Mouse (Mus musculus) kidney, postnatal 36 days (tissue): ENCODE results near the gene Mif.
A peak's percentile ranks its signal among the peaks of the same experiment; 100 is the strongest.
"Not testable (repeated sequence)": the region's sequence is repeated elsewhere in the genome, so short reads cannot be mapped to it uniquely, and the experiment has no call there.

Experiments
- DNase-seq, 2 experiments: peaks; one replicate each; pipeline ENCODE4 v3.0.0; 2021 to 2022; ENCODE audit warnings: mixed read lengths in 2 of 2

Gene Mif

DNA sequence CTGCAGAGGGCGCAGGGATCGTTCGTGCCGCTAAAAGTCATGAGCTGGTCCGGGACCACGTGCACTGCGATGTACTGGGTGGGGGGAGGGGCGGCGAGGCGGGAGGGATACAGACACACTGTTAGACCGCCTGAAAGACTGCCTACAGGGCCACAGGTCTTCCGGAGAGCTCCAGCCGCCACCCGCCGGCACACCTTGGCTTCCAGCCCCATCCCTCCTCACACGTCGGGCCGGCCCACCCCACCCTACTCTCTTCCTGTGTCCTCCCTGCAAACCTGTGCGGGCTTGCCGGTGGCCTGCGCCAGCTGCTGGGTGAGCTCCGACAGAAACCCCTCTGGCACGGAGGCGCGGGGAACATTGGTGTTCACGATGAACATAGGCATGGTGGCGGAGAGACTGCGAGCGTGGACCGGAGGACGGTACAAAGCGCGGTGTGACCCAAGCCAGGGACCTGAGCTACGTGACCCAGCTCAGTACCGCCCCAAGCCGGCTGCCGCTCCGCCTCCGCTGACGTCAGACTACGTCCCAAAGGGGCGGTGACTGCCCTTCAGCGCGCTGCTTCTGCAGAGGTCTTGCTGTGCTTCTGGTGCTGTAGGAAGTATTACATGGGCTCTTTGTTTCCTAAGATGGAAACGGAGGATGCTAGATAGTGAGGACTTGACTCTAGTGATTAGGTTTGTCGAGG lies at the start of gene Mif:
Gene Mif (minus strand): TSS at position 455 of the 685 bp plus-strand sequence.
- DNase-seq, result peak; percentile 88 to 93

DNA sequence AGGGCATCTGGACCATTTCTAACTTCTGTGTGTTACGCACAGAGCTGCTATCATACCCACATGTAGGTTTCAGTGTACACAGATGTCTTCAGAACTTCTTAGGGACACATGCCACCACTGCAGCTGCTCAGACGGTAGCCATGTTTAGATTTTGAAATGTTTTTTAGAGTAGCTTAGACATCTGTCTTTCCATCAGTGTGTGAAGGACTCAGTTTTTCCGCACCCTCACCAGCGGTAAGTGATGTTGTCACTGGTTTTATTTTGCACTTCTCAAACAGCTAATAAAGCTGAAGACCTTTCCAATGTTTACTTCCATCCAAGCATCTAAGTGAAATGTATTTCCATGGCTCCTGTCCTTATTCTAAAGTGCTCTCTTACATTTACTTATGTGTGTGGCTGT lies 46.8 kb upstream of the Mif start:
- DNase-seq, result no peak

DNA sequence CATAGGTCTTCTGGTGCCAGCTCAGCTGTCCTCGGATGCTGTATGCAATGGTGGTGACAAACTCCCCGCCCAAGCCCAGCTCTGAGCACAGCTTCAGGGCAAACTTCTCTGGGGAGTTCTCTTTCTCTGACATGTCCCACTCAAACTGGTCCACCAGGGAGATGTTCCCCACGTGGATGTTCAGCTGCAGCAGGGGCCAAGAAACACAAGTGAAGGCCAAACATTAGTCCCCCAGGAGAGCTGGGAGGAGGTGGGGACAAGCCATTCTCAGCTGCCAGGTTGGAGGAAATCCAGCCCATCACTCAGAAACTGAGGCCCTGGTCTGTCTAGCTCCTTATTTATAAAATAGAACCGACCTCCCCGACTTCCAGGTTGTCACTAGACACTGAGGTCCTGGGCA lies 44.4 kb upstream of the Mif start:
- DNase-seq, result no peak

DNA sequence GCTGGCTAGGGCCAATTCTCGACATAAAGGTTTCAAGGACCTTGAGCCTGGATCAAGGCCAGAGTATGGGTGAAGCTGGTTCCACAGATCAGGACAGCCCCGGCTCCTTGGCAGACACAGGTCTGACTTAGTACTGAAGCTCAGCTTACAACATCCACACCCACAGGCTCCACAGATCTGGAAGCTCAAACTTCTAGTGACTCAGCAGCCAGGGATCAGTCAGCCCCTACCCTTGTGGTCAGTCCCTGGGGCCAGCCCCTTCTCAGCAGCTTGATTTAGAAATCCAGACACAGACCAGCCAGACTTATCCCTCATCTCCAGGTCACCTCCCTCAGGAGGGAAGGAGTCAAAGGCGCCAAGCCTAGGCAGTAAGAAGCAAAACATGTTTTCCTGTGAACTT lies 38.8 kb upstream of the Mif start:
- peak; percentile 53 to 69 for DNase-seq

DNA sequence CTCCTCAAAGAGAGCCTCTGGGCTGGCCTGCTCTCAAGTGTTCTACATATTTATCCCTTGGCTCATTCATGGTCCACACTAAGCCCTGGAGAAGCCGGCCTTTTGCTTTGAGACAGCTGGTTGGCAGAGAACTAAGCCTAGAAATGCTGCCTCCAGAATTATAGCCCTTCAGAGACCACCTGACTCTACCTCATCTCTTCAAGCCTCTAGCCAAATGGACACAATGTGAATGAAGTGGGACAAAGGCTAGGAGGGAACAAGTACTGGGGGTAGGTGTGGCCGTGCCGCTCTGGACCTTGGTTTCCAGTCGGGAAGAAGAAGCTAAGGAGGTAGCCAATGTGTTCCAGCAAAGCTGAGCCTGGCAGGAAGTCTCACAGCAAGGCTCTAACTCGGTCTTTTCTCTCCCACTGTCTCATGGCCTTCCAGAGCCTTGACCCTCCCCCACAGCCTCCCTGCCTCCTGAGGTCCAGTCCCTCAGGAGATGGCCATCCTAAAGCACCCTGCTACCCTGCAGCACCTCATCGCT lies 38.1 kb upstream of the Mif start:
- DNase-seq, result no peak

- peak; percentile 81 to 94 for DNase-seq
Measured at GRCm38 (mm10) chr10:75897373-75897772, 37.3 kb upstream of the Mif start.

DNA sequence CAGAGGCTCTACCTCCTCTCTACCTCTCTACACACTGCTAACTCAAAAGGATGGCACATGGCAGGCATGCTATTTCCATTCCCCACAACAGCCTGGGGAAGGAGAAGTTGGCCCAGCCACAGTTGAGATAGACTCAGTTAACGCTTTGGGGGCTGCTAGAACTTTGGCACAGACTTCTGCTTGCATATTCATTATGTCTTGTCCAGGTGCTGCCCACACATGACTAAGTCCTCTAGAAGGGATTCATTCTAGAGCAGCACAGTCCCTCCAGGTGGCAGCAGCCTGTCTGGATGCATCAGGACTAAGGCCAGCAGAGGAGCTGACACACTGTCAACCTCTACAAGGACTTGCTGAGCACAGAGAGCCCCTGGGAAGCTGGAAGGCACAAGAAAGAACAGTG lies 36.2 kb upstream of the Mif start:
- no peak for DNase-seq

DNA sequence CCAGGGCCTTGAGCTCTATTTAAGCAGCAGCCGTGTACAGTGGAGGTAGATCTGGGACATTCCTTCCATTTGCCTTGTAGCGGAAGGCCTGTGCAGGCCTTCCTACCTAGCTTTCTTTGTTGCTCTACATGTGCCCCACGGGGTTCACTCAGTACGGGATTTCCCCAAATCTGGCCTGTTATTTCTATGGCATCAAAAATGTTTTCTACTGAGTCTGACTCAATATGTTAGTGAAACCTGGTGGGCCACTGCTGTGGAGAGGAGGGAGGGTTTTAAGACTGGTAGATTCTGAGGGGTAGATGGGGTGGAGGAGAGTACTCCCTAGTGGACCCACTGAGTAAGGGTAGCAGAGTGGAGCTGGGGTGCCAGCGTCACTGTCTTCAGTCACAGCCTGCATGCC lies 35.7 kb upstream of the Mif start:
- no peak for DNase-seq

- no peak for DNase-seq
Measured at GRCm38 (mm10) chr10:75894601-75895000, 34.6 kb upstream of the Mif start.

DNA sequence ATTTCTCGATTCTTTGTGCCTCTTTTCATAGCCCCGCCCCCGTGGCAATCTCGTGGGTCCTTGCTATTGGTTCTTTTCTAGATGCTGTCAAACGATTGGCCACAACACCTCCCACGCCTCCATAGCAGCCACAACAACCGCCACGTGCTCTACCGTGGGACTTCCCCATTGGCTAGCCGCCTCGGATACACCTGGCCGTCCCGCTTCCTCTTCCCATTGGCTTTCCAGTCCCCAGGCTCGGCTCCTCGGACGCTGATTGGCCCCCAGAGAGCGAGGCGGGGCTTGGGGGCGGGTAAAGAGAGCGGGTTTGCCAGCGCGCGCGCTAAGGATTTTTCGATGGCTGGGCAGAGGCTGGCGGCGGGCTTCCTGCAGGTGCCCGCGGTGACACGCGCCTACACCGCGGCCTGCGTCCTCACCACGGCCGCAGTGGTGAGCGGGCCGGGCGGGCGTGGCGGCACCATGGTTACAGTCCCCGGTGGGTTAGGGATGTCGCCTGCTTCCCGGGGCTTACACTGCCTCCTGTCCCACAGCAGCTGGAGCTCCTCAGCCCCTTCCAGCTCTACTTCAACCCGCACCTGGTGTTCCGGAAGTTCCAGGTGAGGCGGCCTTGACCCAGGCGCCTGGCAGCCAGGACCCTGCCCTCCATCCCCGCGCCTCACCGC lies 33.2 kb upstream of the Mif start, which contains the start of gene Derl3:
Gene Derl3 (plus strand): TSS at position 325 of the 662 bp plus-strand sequence.
- DNase-seq, result peak; percentile 96 to 98

GRCm38 (mm10) chr10:75889406-75890153 lies 29.5 kb upstream of the Mif start:
- DNase-seq, result no peak

DNA sequence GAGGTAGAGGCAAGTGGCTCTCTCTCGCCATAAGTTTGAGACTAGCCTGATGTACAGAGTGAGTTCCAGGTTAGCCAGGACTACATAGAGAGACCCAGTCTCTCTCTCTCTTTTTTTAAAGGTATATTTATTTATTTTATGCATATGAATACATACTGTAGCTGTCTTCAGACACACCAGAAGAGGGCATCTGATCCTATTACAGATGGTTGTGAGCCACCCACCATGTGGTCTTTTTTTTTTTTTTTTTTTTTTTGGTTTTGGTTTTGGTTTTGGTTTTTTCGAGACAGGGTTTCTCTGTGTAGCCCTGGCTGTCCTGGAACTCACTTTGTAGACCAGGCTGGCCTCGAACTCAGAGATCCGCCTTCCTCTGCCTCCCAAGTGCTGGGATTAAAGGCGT lies 27.5 kb upstream of the Mif start:
- DNase-seq, result not testable (repeated sequence)

- DNase-seq, result no peak
Measured at GRCm38 (mm10) chr10:75884742-75885141, 24.7 kb upstream of the Mif start.

- DNase-seq, result peak; percentile 91 to 93
Measured at GRCm38 (mm10) chr10:75883232-75883552, 23.2 kb upstream of the Mif start.

DNA sequence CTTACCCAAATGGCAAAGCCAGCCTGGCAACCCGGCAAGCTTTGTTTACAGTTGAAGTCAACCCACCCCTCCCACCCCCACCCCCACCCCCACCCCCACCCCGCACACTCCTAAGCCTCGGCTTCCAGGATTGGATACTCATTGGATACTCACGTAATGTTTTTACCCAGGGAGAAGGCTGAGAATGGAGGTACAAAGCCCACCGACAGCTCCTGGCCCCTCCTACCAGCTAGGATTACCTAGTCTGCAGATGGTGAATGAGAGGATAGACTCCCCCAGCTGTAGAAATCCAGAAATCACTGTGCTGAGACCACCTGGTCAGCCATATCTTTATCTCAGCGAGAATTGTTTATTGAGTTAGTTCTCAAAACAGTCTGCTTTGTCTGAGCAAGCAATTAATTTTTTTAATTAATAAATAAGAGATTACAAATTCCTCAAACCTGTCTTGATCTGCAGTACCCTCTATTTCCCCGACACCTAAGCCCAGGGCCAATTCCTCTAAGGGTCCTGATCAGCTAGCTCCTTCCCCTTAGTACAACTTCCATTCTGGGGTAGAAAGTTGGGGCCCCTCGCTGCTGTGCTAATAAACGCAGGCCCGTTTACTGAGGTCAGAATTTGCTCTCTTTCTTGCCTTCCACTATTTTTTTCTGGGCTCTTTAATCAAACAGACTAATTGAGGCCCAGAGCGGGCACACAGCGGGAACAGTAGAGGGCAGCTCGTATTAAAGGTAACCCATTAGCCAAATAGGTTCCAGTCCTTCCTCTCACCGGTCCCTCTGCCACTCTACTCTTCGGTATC lies 22.6 kb upstream of the Mif start:
- no peak for DNase-seq

DNA sequence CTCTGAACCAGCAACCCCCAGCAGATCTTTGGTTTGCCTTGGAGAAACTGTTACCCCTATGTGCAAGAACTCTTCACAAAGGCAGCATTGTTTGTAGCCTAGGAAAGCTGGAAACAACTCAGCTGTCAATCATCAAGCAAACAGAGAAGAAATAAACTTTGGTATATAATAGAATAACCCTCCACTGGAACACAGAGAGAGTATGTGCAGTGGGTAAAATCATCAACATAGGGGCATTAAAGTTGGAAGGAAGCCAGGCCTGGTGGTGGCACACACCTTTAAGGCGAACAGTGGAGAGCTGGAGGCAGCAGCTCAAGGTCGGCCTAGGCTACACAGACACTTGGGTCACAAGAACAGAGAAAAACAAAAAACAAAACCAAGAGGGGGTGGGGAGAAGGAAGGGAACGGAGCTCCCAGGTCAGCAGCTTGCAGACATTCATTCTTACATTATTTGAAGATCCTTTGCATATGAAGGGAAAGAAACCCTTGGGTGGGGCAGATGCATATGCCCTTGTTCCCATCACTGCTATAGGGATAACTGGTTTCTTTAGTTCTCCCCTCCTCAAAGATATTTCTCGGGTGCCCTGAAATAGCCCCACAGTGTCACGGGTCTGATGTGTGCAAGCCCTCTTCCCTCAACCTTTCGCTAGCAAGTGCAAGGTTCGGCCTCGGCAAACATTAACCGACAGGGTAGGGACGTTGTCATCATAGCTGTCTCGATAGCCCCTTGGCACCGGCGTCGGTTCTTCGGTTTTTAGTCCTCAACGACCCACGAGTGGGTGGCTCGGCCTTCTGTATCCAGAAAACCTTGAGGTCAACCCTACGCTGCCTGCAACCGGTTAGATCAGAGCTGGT lies 21.8 kb upstream of the Mif start:
- peak; percentile 91 to 92 for DNase-seq

DNA sequence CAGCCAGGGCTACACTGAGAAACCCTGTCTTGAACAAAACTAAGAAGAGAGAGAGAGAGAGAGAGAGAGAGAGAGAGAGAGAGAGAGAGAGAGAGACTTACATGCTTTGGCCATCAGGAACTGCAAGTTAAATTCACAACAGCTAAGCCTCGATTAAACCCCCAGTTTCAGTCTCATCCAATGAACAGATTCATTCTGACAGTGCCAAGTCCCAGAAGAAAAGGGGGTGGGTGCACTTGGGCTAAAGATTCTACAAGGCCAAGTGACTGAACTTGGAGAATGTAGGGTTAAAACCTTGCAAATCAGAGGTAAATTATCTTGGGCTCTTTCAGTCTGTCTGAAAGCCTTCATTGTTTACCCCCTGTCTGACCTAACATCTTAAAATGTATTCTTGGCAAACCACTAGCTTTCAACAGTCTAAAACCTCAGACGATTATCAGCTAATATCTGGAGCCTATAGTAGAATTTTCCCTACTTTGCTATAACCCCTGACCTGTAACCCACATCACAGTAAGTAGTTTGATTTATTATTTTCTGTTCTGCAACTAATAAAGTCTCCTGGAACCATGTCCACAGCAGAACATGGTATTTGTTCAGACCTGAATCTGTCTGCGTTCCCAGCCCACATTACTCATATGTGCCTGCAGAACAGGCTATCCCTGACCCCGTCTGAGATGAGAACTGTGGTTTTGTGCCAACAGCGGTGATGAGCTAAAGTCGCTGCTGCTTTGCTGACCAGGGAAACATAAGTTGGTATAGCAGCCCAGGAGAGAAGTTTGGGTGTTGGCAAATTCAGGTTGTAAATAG lies 20.9 kb upstream of the Mif start:
- no peak for DNase-seq

DNA sequence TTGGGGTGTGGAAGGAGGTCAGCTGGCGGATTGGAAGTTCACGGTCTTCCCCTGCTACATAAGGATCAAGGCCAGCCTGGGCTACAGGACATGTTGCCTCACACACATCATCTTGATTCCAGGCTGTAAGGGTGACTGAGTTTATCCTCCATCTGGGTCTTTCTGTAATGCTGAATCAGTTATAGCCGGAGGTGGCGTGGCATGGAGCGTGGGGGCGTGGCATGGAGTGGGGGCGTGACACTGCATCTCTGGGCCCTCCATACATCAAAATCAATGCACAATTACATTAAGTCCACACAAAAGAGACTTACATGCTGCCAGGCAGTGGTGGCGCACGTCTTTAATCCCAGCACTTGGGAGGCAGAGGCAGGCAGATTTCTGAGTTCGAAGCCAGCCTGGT lies 20.3 kb upstream of the Mif start:
- DNase-seq, result no peak

DNA sequence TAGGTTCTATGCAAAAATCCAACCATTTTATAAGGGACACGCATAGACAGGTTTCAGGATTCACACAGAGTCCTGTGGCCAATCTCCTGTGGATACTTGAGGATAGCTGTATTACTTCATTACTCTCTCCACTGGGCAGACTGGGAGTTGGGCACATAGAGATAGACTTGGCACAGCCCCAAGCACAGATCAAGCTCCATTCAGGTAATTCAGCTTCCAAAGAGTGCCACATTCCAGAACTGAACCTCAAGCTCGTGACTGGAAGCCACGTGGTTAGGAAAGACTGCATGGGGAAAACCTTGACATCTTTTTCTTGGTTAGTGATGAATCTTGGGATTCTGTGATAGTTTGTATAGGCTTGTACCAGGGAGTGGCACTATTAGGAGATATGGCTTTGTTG lies 18.8 kb upstream of the Mif start:
- peak; percentile 84 to 87 for DNase-seq

GRCm38 (mm10) chr10:75873543-75874170 lies 13.6 kb upstream of the Mif start:
- DNase-seq, result peak in 1 of 2 experiments; percentile 18
